Mouse (Mus musculus) hindbrain, postnatal 0 days (tissue): ENCODE data around the gene Rab40c. TPM values are rescaled to one million over a fixed set of nuclear protein-coding genes. Genes with fewer than 3 reads are reported as not detected.

Experiments
- ATAC-seq: fragments of 200-750 bp; cut with Nextera tagmentation; 2 replicates; pipeline ENCODE4 v1.8.0; 2017; ENCODE audit warnings: mild to moderate bottlenecking, moderate TSS enrichment, moderate library complexity
- DNase-seq: peaks from one replicate; pipeline ENCODE4 v3.0.0-alpha.2; 2015; ENCODE audit warnings: low spot score
- H3K27ac ChIP-seq: fragments of 300-500 bp; sonication (generic); 2 replicates; pipeline ENCODE4 v1.5.1; 2014; ENCODE audit warnings: mild to moderate bottlenecking
- H3K27me3 ChIP-seq: fragments of 300-500 bp; sonication (generic); 2 replicates; pipeline ENCODE4 v1.6.1; 2014; ENCODE audit warnings: low read length, mixed read lengths; ENCODE audit not compliant: insufficient read depth
- H3K36me3 ChIP-seq: fragments of 300-500 bp; sonication (generic); 2 replicates; pipeline ENCODE4 v1.6.1; 2014; ENCODE audit warnings: low read length, mixed read lengths; ENCODE audit not compliant: insufficient read depth
- H3K4me1 ChIP-seq: fragments of 300-500 bp; sonication (generic); 2 replicates; pipeline ENCODE4 v1.6.1; 2014; ENCODE audit warnings: antibody characterized with exemption, low read length, mixed read lengths; ENCODE audit not compliant: insufficient read depth
- H3K4me2 ChIP-seq: fragments of 300-500 bp; sonication (generic); 2 replicates; pipeline ENCODE4 v1.6.1; 2014; ENCODE audit warnings: low read depth, mild to moderate bottlenecking, low read length, moderate library complexity, mixed read lengths
- H3K4me3 ChIP-seq: fragments of 300-500 bp; sonication (generic); 2 replicates; pipeline ENCODE4 v1.5.1; 2014; ENCODE audit warnings: low read length
- H3K9ac ChIP-seq: fragments of 300-500 bp; sonication (generic); replicated peaks from 2 replicates; pipeline ENCODE4 v1.6.1; 2014; ENCODE audit warnings: mild to moderate bottlenecking, low read length, moderate library complexity, mixed read lengths
- H3K9me3 ChIP-seq: fragments of 300-500 bp; sonication (generic); 2 replicates; pipeline ENCODE4 v1.6.1; 2016; ENCODE audit warnings: low read length, mixed read lengths
- CTCF ChIP-seq: IDR thresholded peaks from 2 replicates; pipeline ENCODE4 v1.5.1; 2016; ENCODE audit warnings: antibody characterized with exemption, control low read depth, low read depth
- WGBS: fragments of 180-500 bp; shearing (Covaris S2); extraction: QIAGEN DNeasy Blood & Tissue Kit; methylation state at CpG from one replicate; pipeline ENCODE4 v1.1.7; 2014; 5-methylcytosine and 5-hydroxymethylcytosine counted together
- polyA plus RNA-seq: library from polyadenylated mRNA; unstranded; fragments of >200 nt; fragmentation: Nextera tagmentation; extraction: Ambion mirVana; gene quantifications from 2 replicates; pipeline ENCODE4 v1.2.1, GENCODE M21; 2015
- total RNA-seq: library from RNA; depleted of rRNA; stranded (reverse); fragments of >200 nt; gene quantifications from 2 replicates; pipeline ENCODE4 v1.2.3, GENCODE M21; 2014; rRNA removed

The Rab40c gene
- 33.2 and 39.1 TPM in 2 replicates for total RNA-seq
- polyA plus RNA-seq: 34.7 and 35.3 TPM in 2 replicates

DNA sequence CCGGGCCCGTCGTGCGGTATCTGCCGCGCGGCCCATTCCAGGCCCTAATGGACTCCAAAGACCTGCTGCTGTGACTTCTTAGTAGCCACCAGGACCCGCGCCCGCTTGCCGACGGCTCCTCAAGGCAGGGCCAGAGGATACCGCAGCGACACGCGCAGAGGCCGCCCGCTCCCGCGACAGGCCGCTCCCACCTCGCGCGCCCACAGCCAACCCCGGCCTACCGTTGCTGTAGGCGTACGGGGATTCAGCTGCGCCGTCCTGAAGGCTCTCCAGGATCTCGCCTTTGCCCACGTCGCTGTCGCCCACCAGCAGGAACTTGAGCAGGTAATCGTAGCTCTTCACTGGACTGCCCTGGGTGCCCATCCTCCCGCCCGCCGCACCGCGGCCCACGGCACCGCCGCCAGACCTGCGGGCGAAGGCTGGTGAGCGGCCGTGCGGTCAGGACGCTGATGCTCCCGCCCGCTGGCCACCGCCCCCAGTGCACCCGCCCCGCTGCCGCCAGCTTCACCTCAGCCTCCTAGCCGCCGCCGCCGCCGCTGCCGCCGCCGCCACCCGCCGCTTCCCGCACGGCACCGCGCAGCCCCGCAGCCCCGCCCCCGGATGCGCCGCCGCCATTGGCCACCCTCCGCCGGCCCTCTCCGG lies at the start of gene Rab40c:
Rab40c (minus strand) TSS at position 584 of the 642 bp plus-strand sequence.
- Histone ChIP-seq H3K27me3 (no peaks in the 10 kb centered on the region), H3K4me3 (peak within 1 kb of the TSS; percentile 79), H3K27ac (peak within 1 kb of the TSS; percentile 92), H3K4me1 (peaks cover 16% of the 10 kb centered on the region), H3K36me3 (0 out of 2 replicates have a peak, but pooled peaks cover 4% of the 10 kb centered on the region), H3K4me2 (peak within 1 kb of the TSS; percentile 60), H3K9ac (peak within 1 kb of the TSS; percentile 85), H3K9me3 (no peaks in the 10 kb centered on the region)
- under 1% methylated on average over 51 of the region's 78 CpGs for WGBS
- no peak for TF ChIP-seq CTCF
- ATAC-seq: peak; percentile 0; the same call in 1 of the 2 replicates
- peak; percentile 52 for DNase-seq

DNA sequence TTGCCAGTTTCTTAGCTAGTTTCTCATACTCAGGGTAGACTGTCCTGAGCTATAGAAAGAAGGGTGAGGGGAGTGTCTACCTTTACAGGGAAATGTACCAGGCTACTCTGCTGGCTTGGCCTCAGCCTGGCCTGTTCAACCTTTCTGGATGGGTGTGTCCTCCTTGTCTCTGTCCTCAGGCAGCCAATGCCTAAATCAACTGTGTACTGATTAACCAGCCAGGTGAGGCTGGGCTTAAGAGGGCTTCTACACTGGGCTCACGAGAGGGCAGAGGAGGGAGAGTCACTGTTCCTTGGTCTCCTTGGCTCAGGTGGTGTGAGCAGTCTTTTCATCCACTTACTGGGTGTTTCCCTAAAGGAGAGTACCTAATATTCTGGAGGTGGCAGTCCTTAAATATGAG lies 48.6 kb upstream of the Rab40c start:
- no peaks in the 10 kb centered on the region for H3K9me3 ChIP-seq
- ATAC-seq (no peak), DNase-seq (no peak)
- 0 out of 2 replicates have a peak overlapping the region, but pooled peaks have one; percentile 4 for H3K27ac ChIP-seq
- no peaks in the 10 kb centered on the region for H3K4me1 ChIP-seq
- TF ChIP-seq CTCF: no peak
- no peak overlapping the region for H3K4me2 ChIP-seq
- no peak overlapping the region for H3K4me3 ChIP-seq
- H3K9ac ChIP-seq: no peak overlapping the region
- no peaks in the 10 kb centered on the region for H3K36me3 ChIP-seq
- 71% methylated on average over 1 of the region's 1 CpGs for WGBS
- no peaks in the 10 kb centered on the region for H3K27me3 ChIP-seq

DNA sequence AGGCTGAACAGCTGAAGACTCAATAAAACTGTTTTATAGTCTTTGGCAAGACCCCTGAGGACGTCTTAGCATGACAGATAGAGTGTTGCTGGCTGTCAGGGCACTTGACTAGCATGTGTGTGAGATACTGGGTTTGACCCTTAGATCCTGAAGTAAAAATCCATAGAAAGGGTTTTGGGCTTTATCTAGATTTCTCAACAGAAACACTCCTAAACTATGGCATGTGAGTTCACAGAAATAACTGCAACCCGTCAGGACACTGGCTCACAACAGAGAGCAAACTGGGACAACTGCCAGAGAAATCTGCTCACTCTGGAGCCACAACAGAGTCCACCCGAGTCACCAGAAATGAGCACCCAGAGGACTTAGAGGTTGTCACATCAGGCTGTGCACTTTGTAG lies 48.1 kb upstream of the Rab40c start:
- 37% methylated on average over 3 of the region's 3 CpGs for WGBS
- no peaks in the 10 kb centered on the region for H3K9me3 ChIP-seq
- no peak for TF ChIP-seq CTCF
- no peak overlapping the region for H3K9ac ChIP-seq
- no peaks in the 10 kb centered on the region for H3K4me1 ChIP-seq
- no peaks in the 10 kb centered on the region for H3K27me3 ChIP-seq
- peak overlapping the region; percentile 4; the same call in 1 of the 2 replicates for H3K27ac ChIP-seq
- DNase-seq (no peak), ATAC-seq (no peak)
- H3K4me3 ChIP-seq: no peak overlapping the region
- H3K36me3 ChIP-seq: no peaks in the 10 kb centered on the region
- H3K4me2 ChIP-seq: no peak overlapping the region

DNA sequence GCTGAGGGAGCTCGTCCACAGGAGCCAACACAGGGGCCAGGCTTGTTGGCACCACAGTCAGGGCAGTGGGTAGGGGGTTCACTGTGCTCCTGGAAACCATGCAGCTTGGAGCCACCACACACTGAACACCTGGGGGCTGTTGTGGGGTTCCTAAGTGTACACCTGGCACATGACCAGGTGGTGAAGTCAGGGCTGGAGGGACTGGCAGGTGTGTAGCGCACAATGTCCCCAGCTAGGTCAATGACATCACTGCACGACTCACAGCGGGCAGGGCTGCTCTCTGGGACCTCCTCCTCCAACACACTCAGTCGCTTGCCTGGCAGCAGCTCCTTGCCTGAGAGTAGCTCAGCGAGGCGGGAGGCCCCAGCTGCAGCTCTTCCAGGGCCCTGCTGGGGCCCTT lies 44.7 kb upstream of the Rab40c start:
- Histone ChIP-seq H3K4me3 (no peak overlapping the region), H3K4me2 (no peak overlapping the region), H3K27ac (no peak overlapping the region), H3K27me3 (no peaks in the 10 kb centered on the region), H3K9me3 (no peaks in the 10 kb centered on the region), H3K4me1 (no peaks in the 10 kb centered on the region), H3K36me3 (no peaks in the 10 kb centered on the region), H3K9ac (no peak overlapping the region)
- DNase-seq (no peak), ATAC-seq (0 out of 2 replicates have a peak, but pooled peaks have one; percentile 6)
- WGBS: 68% methylated on average over 7 of the region's 7 CpGs
- TF ChIP-seq CTCF: no peak

DNA sequence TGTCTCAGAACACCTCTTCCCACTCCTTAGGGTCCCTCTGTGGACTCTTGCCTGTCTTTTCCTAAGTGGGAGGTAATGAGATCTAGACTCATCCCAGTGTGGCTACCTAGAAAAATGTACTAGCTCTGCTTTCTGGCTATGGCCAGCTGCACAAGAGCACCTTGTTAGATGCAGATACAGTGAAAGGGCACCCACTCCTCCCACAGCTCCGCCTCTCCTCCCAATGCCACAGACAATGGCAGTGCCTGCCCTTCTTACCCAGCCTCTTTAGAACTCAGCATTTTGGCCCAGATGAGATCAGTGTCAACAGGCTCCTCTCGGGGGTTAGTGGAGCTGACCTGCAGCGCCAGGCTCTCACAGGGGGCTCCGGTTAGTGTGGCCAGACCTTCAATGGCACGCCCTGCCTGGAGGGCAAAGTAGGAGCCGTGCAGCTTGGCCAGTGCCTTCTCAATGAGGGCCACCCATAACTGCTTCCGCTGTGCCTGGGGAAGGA lies 42.9 kb upstream of the Rab40c start:
- H3K4me3 ChIP-seq: no peak overlapping the region
- no peak overlapping the region for H3K9ac ChIP-seq
- no peaks in the 10 kb centered on the region for H3K27me3 ChIP-seq
- DNase-seq: no peak
- WGBS: 90% methylated on average over 7 of the region's 7 CpGs
- no peak for TF ChIP-seq CTCF
- H3K36me3 ChIP-seq: no peaks in the 10 kb centered on the region
- no peaks in the 10 kb centered on the region; the same call in 1 of the 2 replicates for H3K4me1 ChIP-seq
- no peak overlapping the region for H3K4me2 ChIP-seq
- H3K9me3 ChIP-seq: no peaks in the 10 kb centered on the region
- ATAC-seq: no peak
- H3K27ac ChIP-seq: no peak overlapping the region

DNA sequence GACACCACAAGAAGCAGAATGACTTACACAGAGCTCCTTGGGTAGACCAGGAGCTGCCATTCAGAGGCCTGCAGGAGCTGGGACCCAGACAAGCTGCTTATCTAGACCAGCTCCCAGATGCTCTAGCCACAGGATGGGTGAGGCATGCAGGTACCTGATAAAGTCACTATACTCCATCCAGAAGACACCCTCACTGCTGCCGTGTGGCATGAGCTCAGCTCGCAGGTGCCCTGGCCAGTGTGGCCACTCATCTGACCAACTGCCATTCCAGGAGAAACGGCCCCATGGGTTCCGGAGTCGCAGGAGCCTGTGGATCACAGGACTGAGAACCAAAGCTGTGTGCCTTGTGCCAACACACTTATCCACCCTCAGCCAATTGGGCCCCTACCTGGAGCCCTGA lies 42.0 kb upstream of the Rab40c start:
- Histone ChIP-seq H3K27me3 (no peaks in the 10 kb centered on the region), H3K4me1 (no peaks in the 10 kb centered on the region; the same call in 1 of the 2 replicates), H3K27ac (no peak overlapping the region), H3K36me3 (no peaks in the 10 kb centered on the region), H3K9me3 (no peaks in the 10 kb centered on the region), H3K4me2 (no peak overlapping the region), H3K4me3 (no peak overlapping the region), H3K9ac (no peak overlapping the region)
- DNase-seq: no peak
- WGBS: 93% methylated on average over 5 of the region's 5 CpGs
- no peak for ATAC-seq
- TF ChIP-seq CTCF: no peak
